Mouse (Mus musculus) common myeloid progenitor, adult 5-6 weeks (primary cell): ENCODE measurements around the gene Anapc5. TPM values are rescaled to one million over a fixed set of nuclear protein-coding genes. Genes with fewer than 3 reads are reported as not detected.

Experiments
- ATAC-seq: replicated peaks from 2 replicates; pipeline ENCODE4 v1.8.0; 2016; ENCODE audit warnings: low read depth, mild to moderate bottlenecking, moderate TSS enrichment, inconsistent platforms; ENCODE audit not compliant: poor library complexity, severe bottlenecking
- total RNA-seq: library from RNA; stranded (forward); fragments of 200-1000, 187-1606 nt; gene quantifications from 2 replicates; pipeline ENCODE4 v1.2.3, GENCODE M21; 2017

Anapc5 gene
- total RNA-seq, 1 experiment from 2014 or later = 345 TPM

GRCm38 (mm10) chr5:122800345-122801010 is 20.7 kb downstream of the Anapc5 start:
- ATAC-seq = no peak

DNA sequence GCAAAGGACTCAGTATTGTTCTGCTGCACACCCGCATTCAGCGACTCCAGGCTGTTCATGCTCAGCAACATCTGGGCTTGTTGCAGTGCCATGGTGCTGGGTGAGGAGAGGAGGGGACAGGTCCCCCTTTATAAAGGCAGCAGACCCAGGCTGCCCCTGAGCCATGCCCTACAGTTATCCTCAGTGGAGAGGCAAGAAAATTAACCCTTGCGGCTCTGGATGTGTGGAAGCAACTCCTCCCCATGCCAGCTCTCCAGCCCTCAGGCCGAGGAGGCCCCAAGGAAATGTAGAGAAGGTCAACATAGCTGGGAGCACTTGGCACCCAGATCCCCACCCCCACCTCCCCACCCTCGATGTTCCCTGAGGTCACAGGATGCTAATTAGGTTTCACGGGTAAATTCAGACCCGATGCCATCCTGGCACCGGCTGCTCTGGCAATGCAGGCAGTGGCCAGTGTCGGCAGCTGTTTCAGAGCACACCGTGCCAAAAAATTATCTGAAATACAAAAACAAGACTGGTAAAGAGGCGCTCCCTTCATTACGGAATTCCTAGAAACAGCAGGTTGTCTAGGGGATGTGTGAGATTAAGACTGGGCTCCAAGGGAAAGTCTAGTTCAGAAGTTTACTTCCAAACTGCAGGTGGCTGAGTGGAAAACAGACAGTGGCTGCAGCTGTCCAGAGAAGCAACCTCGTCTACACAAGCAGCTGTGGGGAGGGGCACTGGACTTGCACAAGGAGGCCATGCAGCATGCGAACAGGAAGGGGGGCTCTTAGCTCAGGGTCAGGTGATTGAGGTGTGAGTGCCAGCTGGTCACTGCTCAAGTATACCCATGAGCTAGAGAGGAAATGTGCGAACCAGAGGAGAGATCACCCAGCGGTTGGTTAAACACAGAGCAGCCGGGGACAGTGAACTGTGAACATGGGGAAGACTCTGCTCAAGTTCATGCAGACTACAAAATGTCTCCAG is 21.5 kb downstream of the Anapc5 start:
- no peak for ATAC-seq

GRCm38 (mm10) chr5:122798557-122799378 is 22.4 kb downstream of the Anapc5 start:
- peak; percentile 83 for ATAC-seq

DNA sequence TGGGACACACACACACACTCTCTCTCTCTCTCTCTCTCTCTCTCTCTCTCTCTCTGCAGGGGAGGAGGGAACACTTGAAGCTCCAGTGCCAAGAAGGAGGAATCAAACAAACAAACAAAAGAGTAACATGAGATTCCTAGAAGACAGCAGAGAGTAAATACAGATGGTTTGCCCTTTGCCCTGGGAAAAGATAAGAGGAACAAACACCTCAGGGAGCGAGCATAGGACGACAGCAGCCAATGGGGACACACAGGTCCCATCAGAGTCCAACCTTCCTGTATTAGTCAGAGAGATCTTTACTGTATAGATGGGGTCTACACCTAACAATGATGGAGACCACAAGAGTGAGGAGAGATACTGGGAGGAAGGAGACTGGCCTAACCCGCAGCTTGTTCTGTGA is 23.3 kb downstream of the Anapc5 start:
- no peak for ATAC-seq

- no peak for ATAC-seq
Measured at GRCm38 (mm10) chr5:122788696-122789095, 32.4 kb downstream of the Anapc5 start.

GRCm38 (mm10) chr5:122786035-122786819 is 34.9 kb downstream of the Anapc5 start:
- no peak for ATAC-seq

DNA sequence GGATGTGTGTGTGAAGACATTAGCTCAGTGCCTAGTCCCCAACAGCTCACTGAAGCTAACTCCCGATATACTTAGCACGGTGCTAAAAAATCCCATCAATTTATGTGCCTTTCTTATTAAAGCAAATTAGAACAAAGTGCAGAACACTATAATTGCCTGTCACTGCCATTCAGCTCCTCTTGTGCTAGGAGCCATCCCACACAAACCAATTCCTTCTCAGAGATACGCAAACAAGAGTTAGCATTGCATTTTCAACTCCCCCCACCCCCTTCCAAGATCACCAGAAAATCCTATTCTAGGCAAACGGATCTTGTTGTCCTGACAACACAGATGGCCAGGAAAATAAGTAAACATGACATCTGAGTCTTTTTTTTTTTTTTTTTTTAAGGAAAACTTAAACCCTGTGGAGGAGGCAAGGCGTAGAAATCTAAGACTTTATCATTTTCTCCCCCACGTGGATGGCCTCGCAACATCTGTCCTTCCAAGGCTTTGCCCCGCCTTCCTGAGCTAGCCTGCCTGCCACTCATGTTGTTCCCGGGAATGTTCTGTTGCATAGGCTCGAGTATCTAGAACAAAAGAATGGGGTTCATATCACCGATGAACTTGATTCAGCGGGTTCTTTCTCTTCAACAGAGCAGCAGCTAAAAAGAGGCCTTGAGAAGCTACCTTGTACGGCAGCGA is 37.3 kb downstream of the Anapc5 start:
- no peak for ATAC-seq

DNA sequence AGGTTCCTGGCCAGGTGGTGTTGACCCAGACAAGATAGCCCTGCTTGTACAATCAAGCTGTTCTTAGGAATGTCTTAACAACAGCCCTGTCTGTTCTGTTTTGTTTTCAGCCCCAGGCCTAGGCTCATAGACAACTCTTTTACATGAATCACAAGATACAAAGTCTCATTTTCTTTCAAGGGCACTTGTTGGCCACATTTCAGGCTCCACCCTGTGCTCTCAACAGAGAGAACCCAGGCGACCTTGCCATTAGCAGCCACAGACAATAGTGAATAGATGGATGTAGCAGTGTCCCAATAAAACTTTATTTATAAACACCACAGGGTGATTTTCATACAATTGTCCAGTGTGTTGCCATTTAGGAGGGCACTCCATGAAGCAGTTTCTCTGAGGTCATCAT is 39.1 kb downstream of the Anapc5 start:
- no peak for ATAC-seq

DNA sequence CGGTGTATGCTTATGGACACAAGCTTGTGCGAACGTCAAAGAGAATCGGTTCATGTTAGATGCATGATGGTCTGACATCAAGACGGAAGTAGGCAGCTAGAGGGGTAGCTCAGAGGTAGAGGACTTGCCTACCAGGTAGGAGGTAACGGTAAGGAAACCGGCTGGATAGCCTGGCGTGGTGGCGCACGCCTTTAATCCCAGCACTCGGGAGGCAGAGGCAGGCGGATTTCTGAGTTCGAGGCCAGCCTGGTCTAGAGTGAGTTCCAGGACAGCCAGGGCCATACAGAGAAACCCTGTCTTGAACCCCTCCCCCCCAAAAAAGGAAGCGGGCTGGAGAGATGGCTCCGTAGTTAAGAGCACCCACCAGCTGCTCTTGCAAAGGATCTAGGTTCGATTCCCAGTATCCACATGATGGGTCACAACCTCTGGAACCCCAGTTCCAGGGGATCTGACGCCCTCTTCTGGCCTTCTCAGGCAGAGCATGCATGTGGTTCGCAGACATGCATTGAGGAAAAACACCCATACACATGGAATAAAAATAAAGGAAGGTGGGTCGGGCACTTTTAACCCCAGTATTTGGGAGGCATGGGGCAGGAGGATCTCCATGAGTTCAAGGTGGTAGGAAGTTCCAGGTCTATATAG is 40.2 kb downstream of the Anapc5 start:
- no peak for ATAC-seq

DNA sequence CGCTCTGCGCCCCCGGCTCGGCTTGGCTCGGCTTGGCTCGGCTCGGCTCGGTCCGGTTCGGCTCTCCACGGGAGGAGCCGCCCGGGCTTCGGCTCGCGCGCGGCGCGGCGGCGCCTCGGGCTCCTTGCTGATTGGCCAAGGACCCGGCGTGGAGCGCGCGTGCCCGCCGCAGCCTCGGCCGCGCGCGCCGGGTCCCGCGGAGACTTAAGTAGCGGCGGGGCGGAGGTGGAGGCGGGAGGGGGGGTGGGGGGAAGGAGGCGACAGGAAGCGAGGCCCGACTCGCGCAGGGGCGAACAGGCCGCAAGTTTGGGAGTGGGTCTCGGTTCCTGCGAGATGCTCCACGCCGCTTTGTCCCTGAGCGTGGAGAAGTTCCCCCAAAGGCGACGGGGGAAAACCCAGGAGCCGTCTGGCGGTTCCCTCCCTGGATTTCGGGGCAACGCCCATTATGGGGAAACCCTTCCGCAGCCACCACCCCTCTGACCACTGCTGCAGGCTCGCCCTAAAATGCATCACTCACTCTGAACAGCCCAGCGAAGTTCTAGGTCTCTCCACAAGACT is 41.8 kb downstream of the Anapc5 start, which contains the start of gene Camkk2:
Gene Camkk2, minus strand, starts transcription at position 133 of the 558 bp plus-strand sequence.
- peak; percentile 72 for ATAC-seq

DNA sequence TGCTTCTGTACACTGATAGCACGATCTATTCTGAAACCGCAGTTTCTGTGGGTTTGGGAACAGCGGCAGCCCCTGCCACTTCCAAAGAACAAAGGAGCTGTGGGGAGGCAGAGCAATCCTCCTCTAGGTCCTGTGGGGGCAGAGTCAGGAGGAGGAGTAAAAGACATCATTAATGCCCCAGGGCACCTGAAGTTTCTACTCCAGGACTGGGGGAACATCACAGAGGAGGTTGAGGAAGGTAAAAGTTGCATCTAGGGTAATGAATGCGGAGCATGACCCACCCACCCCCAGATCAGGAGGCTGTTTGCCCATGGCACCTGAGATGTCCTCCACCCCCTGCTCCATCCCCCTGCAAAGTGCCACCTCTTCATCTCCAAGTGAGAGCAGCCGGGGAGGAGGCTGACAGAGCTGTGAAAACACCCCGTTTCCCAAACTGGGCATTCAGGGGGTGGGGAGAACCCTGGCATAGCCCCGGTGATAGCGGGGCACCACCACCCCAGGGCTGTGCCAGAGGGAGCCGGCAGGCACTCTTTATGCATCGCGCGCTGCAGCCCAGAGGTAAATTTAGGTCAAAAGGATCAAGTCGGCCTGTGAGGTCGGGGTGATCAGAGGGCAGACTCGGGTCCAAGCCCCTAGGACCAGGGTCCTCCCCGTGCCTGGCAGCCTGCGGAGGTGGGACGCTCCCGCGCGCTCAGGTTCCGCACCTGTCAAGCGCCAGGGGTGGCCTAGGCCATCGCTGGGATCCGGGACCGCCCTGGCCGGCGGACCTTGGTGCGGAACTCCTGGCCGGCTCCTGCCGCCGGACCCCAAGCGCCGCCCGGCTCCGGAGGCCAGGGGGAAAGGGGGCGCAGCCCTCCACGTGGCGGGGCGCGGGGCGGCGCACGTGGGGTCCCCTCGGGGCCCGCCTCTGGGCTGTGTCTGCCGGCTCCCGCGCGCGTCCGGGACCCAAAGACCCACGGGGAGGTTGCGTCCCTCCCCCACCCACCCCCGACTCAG is 42.6 kb downstream of the Anapc5 start:
- no peak for ATAC-seq

DNA sequence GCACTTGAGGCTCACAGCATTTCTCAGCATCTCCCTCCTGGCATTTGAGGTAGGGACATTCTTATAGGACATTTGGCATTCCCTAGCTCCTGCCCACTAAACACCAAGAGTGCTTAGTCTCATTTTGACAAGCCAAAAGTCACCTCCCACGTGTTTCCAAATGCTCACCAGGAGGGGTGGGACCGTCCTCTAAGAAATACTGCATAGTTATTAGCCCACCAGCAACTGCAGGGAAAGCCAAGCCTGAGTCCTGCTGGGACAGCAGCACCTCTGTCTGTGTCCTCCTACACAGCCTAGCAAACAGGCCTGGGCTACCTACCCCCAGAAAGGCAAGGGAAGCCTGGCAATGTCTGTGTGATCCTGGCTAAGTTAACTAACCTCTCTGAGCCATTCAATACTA is 43.8 kb downstream of the Anapc5 start:
- ATAC-seq = no peak

- ATAC-seq = no peak
Measured at GRCm38 (mm10) chr5:122775646-122776286, 45.4 kb downstream of the Anapc5 start.

GRCm38 (mm10) chr5:122774743-122775611 is 46.2 kb downstream of the Anapc5 start:
- peak; percentile 51 for ATAC-seq

- no peak for ATAC-seq
Measured at GRCm38 (mm10) chr5:122773756-122774155, 47.4 kb downstream of the Anapc5 start.

DNA sequence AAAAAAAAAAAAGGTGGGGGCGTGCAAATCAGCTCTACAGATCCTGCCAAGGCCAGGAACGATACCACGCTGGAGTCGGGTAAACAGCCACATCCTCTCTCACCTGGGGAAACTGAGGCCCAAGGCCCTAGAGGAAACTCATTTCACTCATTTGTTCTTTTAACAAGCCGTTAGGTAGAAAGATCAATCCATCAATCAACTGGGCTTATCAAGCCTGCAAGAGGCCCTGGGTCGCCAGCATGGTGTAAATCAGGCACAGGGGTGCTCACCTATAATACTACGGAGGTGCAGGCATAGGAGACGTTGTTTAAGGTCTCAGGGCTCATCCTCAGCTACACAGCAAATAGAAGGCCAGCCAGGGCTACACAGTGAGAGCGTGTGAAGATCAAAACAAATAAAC is 49.7 kb downstream of the Anapc5 start:
- ATAC-seq = no peak
